Mouse (Mus musculus): ENCODE results near the gene Spem1. TPM values are rescaled to one million over a fixed set of nuclear protein-coding genes. Genes with fewer than 3 reads are reported as not detected.

Spem1 gene
- polyA plus RNA-seq, 1 experiment from 2014 or later: 0.35 TPM

DNA sequence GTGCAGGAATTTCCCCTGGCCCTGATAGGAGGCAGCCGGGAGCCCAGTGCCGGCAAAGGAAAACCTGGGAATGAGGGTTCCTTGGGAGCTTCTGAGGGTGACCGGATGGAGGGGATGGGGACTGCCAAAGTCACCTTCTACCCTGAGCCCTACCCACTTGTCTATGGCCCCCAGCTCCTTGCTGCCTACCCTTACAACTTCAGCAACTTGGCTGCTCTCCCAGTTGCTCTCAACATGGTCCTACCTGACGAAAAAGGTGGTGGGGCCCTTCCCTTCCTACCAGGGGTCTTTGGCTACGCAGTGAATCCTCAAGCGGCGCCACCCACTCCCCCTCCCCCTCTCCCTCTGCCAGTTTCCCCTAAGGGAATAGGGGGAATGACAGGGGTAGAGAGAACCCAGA lies 43.0 kb downstream of the Spem1 start:
- Histone ChIP-seq H3K27ac (ENCODE audit: low read depth, low read length) (no peak overlapping the region), H3K4me3 (ENCODE audit: low read length) (no peak overlapping the region), H3K4me1 (ENCODE audit: control insufficient read depth, insufficient read depth, low read depth, low read length) (no peaks in the 10 kb centered on the region), H3K27me3 (replicated peaks; ENCODE audit: control insufficient read depth, insufficient read depth, low read length) (no peaks in the 10 kb centered on the region), H3K9me3 (ENCODE audit: control insufficient read depth, low read length) (no peaks in the 10 kb centered on the region), H3K36me3 (ENCODE audit: control insufficient read depth, insufficient read depth, low read length) (peaks cover 12% of the 10 kb centered on the region), H3K4me2 (ENCODE audit: low read length) (no peak overlapping the region), H3K9ac (ENCODE audit: low read depth, low read length) (no peak overlapping the region)
- ATAC-seq: no peak
- 47% methylated on average over 7 of the region's 7 CpGs for WGBS

DNA sequence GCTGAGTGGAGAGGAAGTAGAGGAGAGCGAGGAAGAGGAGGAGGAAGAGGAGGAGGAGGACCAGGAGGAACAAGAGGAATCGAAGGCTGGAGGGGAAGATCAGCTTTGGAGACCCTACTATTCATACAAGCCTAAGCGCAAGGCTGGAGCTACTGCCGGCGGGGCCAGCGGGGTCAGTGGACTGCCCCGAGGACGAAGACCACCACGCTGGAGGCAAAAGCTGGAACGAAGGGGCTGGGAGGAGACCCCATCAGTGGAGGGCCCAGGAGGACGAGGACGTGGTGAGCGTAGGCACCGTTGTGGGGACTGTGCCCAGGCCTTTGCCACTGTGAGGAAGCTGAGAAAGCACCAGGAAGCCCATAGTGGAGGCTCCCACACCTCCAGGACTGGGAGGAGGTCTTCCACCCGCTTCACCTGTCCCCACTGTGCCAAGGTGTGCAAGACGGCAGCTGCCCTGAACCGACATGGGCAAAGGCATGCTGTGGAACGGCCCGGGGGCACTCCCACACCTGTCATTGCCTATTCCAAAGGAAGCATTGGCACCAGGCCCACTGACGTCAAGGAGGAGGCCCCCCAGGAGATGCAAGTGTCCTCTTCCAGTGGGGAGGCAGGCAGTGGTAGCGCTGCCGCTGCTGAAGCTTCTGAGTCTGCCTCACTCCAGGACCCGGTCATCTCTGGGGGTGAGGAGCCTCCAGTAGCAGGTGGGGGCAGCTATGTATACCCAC lies 43.6 kb downstream of the Spem1 start:
- H3K9me3 ChIP-seq (ENCODE audit: control insufficient read depth, low read length): no peaks in the 10 kb centered on the region
- WGBS: 62% methylated on average over 23 of the region's 23 CpGs
- no peak overlapping the region for H3K4me3 ChIP-seq (ENCODE audit: low read length)
- H3K4me2 ChIP-seq (ENCODE audit: low read length): no peak overlapping the region
- no peak overlapping the region for H3K27ac ChIP-seq (ENCODE audit: low read depth, low read length)
- H3K9ac ChIP-seq (ENCODE audit: low read depth, low read length): no peak overlapping the region
- H3K27me3 ChIP-seq (replicated peaks; ENCODE audit: control insufficient read depth, insufficient read depth, low read length): no peaks in the 10 kb centered on the region
- ATAC-seq: no peak
- peaks cover 12% of the 10 kb centered on the region for H3K36me3 ChIP-seq (ENCODE audit: control insufficient read depth, insufficient read depth, low read length)
- H3K4me1 ChIP-seq (ENCODE audit: control insufficient read depth, insufficient read depth, low read depth, low read length): no peaks in the 10 kb centered on the region

GRCm38 (mm10) chr11:69777504-69778257 lies 44.3 kb downstream of the Spem1 start:
- WGBS: 61% methylated on average over 26 of the region's 26 CpGs
- Histone ChIP-seq H3K9ac (ENCODE audit: low read depth, low read length) (no peak overlapping the region), H3K4me3 (ENCODE audit: low read length) (no peak overlapping the region)

GRCm38 (mm10) chr11:69776488-69776887 lies 45.5 kb downstream of the Spem1 start:
- no peaks in the 10 kb centered on the region for H3K27me3 ChIP-seq (replicated peaks; ENCODE audit: control insufficient read depth, insufficient read depth, low read length)
- no peak for ATAC-seq
- no peak overlapping the region for H3K4me3 ChIP-seq (ENCODE audit: low read length)
- WGBS: 88% methylated on average over 19 of the region's 20 CpGs
- peaks cover 12% of the 10 kb centered on the region for H3K36me3 ChIP-seq (ENCODE audit: control insufficient read depth, insufficient read depth, low read length)
- H3K9ac ChIP-seq (ENCODE audit: low read depth, low read length): no peak overlapping the region
- no peaks in the 10 kb centered on the region for H3K9me3 ChIP-seq (ENCODE audit: control insufficient read depth, low read length)
- no peaks in the 10 kb centered on the region for H3K4me1 ChIP-seq (ENCODE audit: control insufficient read depth, insufficient read depth, low read depth, low read length)
- H3K4me2 ChIP-seq (ENCODE audit: low read length): no peak overlapping the region
- no peak overlapping the region for H3K27ac ChIP-seq (ENCODE audit: low read depth, low read length)

More at GRCm38 (mm10) chr11:69777504-69778257, 44.3 kb downstream of the Spem1 start:
- no peaks in the 10 kb centered on the region for H3K4me1 ChIP-seq (ENCODE audit: control insufficient read depth, insufficient read depth, low read depth, low read length)
- no peaks in the 10 kb centered on the region for H3K27me3 ChIP-seq (replicated peaks; ENCODE audit: control insufficient read depth, insufficient read depth, low read length)
- no peak; the same call in 1 of the 2 replicates for ATAC-seq
- no peaks in the 10 kb centered on the region for H3K9me3 ChIP-seq (ENCODE audit: control insufficient read depth, low read length)
- H3K36me3 ChIP-seq (ENCODE audit: control insufficient read depth, insufficient read depth, low read length): peaks cover 12% of the 10 kb centered on the region
- H3K27ac ChIP-seq (ENCODE audit: low read depth, low read length): no peak overlapping the region
- H3K4me2 ChIP-seq (ENCODE audit: low read length): no peak overlapping the region

DNA sequence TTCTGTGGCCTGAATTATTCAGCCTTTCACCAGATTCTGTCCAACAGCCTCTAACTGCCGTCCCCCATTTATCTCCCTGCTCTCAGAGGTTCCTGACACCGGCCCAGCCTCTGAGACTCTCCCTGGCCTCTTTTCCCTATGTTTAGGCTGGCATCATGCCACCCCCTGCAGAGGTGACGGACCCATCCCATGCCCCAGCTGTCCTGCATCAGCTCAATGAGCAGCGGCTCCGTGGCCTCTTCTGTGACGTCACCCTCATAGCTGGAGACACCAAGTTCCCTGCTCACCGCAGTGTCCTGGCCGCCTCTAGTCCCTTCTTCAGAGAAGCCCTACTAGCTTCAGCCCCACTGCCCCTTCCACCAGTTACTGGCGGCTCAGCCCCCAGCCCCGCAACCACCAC lies 46.3 kb downstream of the Spem1 start:
- H3K4me1 ChIP-seq (ENCODE audit: control insufficient read depth, insufficient read depth, low read depth, low read length): no peaks in the 10 kb centered on the region
- H3K27ac ChIP-seq (ENCODE audit: low read depth, low read length): no peak overlapping the region
- peaks cover 12% of the 10 kb centered on the region for H3K36me3 ChIP-seq (ENCODE audit: control insufficient read depth, insufficient read depth, low read length)
- H3K4me2 ChIP-seq (ENCODE audit: low read length): no peak overlapping the region
- no peaks in the 10 kb centered on the region for H3K9me3 ChIP-seq (ENCODE audit: control insufficient read depth, low read length)
- no peak for ATAC-seq
- no peaks in the 10 kb centered on the region for H3K27me3 ChIP-seq (replicated peaks; ENCODE audit: control insufficient read depth, insufficient read depth, low read length)
- no peak overlapping the region for H3K9ac ChIP-seq (ENCODE audit: low read depth, low read length)
- 54% methylated on average over 10 of the region's 10 CpGs for WGBS
- no peak overlapping the region for H3K4me3 ChIP-seq (ENCODE audit: low read length)

GRCm38 (mm10) chr11:69774961-69775360 lies 47.0 kb downstream of the Spem1 start:
- H3K9ac ChIP-seq (ENCODE audit: low read depth, low read length): 0 out of 2 replicates have a peak overlapping the region, but pooled peaks have one; percentile 18
- H3K36me3 ChIP-seq (ENCODE audit: control insufficient read depth, insufficient read depth, low read length): peaks cover 12% of the 10 kb centered on the region
- WGBS: 61% methylated on average over 5 of the region's 5 CpGs
- H3K4me2 ChIP-seq (ENCODE audit: low read length): no peak overlapping the region
- H3K4me3 ChIP-seq (ENCODE audit: low read length): no peak overlapping the region
- no peaks in the 10 kb centered on the region for H3K9me3 ChIP-seq (ENCODE audit: control insufficient read depth, low read length)
- no peaks in the 10 kb centered on the region for H3K27me3 ChIP-seq (replicated peaks; ENCODE audit: control insufficient read depth, insufficient read depth, low read length)
- no peak overlapping the region for H3K27ac ChIP-seq (ENCODE audit: low read depth, low read length)
- ATAC-seq: no peak
- no peaks in the 10 kb centered on the region for H3K4me1 ChIP-seq (ENCODE audit: control insufficient read depth, insufficient read depth, low read depth, low read length)

Other genes starting within 250 kb of the Spem1 start
- gene Wrap53, start 241.9 kb downstream of the Spem1 start, polyA plus RNA-seq (2015; fragmentation: Nextera tagmentation; extraction: Ambion mirVana): 18.2 and 20.1 TPM in 2 replicates
- gene Trp53, start 241.8 kb downstream of the Spem1 start, polyA plus RNA-seq (2015; fragmentation: Nextera tagmentation; extraction: Ambion mirVana): 47.9 and 57.9 TPM in 2 replicates
- 105 and 117 TPM in 2 replicates for gene Atp1b2, start 216.2 kb downstream of the Spem1 start, polyA plus RNA-seq (2015; fragmentation: Nextera tagmentation; extraction: Ambion mirVana)
- gene Shbg, start 204.3 kb downstream of the Spem1 start, polyA plus RNA-seq (2015; fragmentation: Nextera tagmentation; extraction: Ambion mirVana): not detected in 2 replicates
- gene Sat2, start 200.2 kb downstream of the Spem1 start, polyA plus RNA-seq (2015; fragmentation: Nextera tagmentation; extraction: Ambion mirVana): 22.6 and 26.2 TPM in 2 replicates
- 32.1 and 34.6 TPM in 2 replicates for gene Fxr2, start 189.2 kb downstream of the Spem1 start, polyA plus RNA-seq (2015; fragmentation: Nextera tagmentation; extraction: Ambion mirVana)
- gene Sox15, start 166.9 kb downstream of the Spem1 start, polyA plus RNA-seq (2015; fragmentation: Nextera tagmentation; extraction: Ambion mirVana): not detected in 2 replicates
- gene Mpdu1, start 159.5 kb downstream of the Spem1 start, polyA plus RNA-seq (2015; fragmentation: Nextera tagmentation; extraction: Ambion mirVana): 104 and 112 TPM in 2 replicates
- gene Cd68, start 156.0 kb downstream of the Spem1 start, polyA plus RNA-seq (2015; fragmentation: Nextera tagmentation; extraction: Ambion mirVana): 10.2 and 11.5 TPM in 2 replicates
- gene Eif4a1, start 149.8 kb downstream of the Spem1 start, polyA plus RNA-seq (2015; fragmentation: Nextera tagmentation; extraction: Ambion mirVana): 382 and 471 TPM in 2 replicates
- 89.8 and 104 TPM in 2 replicates for gene Senp3, start 140.1 kb downstream of the Spem1 start, polyA plus RNA-seq (2015; fragmentation: Nextera tagmentation; extraction: Ambion mirVana)
- 0.53 and 0.77 TPM in 2 replicates for gene Tnfsf13, start 136.4 kb downstream of the Spem1 start, polyA plus RNA-seq (2015; fragmentation: Nextera tagmentation; extraction: Ambion mirVana)
- 4.4 and 5.6 TPM in 2 replicates for gene Tnfsf12, start 126.3 kb downstream of the Spem1 start, polyA plus RNA-seq (2015; fragmentation: Nextera tagmentation; extraction: Ambion mirVana)
- 1.6 and 2.0 TPM in 2 replicates for gene Tnfsfm13, start 126.1 kb downstream of the Spem1 start, polyA plus RNA-seq (2015; fragmentation: Nextera tagmentation; extraction: Ambion mirVana)
- gene Polr2a, start 63.5 kb downstream of the Spem1 start, polyA plus RNA-seq (2015; fragmentation: Nextera tagmentation; extraction: Ambion mirVana): 12.1 and 14.9 TPM in 2 replicates
- gene Slc35g3, start 60.2 kb downstream of the Spem1 start, polyA plus RNA-seq (2015; fragmentation: Nextera tagmentation; extraction: Ambion mirVana): 0.41 and 0.87 TPM in 2 replicates
- 5.8 and 6.2 TPM in 2 replicates for gene Zbtb4, start 56.3 kb downstream of the Spem1 start, polyA plus RNA-seq (2015; fragmentation: Nextera tagmentation; extraction: Ambion mirVana)
- 1.4 and 2.9 TPM in 2 replicates for gene Chrnb1, start 26.2 kb downstream of the Spem1 start, polyA plus RNA-seq (2015; fragmentation: Nextera tagmentation; extraction: Ambion mirVana)
- 6.7 and 7.2 TPM in 2 replicates for gene Fgf11, start 20.3 kb downstream of the Spem1 start, polyA plus RNA-seq (2015; fragmentation: Nextera tagmentation; extraction: Ambion mirVana)
- 1.3 and 1.6 TPM in 2 replicates for gene Tmem102, start 16.6 kb downstream of the Spem1 start, polyA plus RNA-seq (2015; fragmentation: Nextera tagmentation; extraction: Ambion mirVana)
- not detected in 2 replicates for gene Gm39566, start 6.9 kb downstream of the Spem1 start, polyA plus RNA-seq (2015; fragmentation: Nextera tagmentation; extraction: Ambion mirVana)
- not detected in 2 replicates for gene Spem2, start 3.7 kb downstream of the Spem1 start, polyA plus RNA-seq (2015; fragmentation: Nextera tagmentation; extraction: Ambion mirVana)
- 19.1 and 22.4 TPM in 2 replicates for gene Nlgn2, start 15.6 kb upstream of the Spem1 start, polyA plus RNA-seq (2015; fragmentation: Nextera tagmentation; extraction: Ambion mirVana)
- 341 and 379 TPM in 2 replicates for gene Tmem256, start 16.3 kb upstream of the Spem1 start, polyA plus RNA-seq (2015; fragmentation: Nextera tagmentation; extraction: Ambion mirVana)
- 37.3 and 48.6 TPM in 2 replicates for gene Plscr3, start 24.2 kb upstream of the Spem1 start, polyA plus RNA-seq (2015; fragmentation: Nextera tagmentation; extraction: Ambion mirVana)
- gene Tnk1, start 36.5 kb upstream of the Spem1 start, polyA plus RNA-seq (2015; fragmentation: Nextera tagmentation; extraction: Ambion mirVana): 0.10 and 0.13 TPM in 2 replicates
- not detected in 2 replicates for gene Tmem95, start 55.8 kb upstream of the Spem1 start, polyA plus RNA-seq (2015; fragmentation: Nextera tagmentation; extraction: Ambion mirVana)
- 2.2 and 3.2 TPM in 2 replicates for gene Kctd11, start 59.2 kb upstream of the Spem1 start, polyA plus RNA-seq (2015; fragmentation: Nextera tagmentation; extraction: Ambion mirVana)
- gene Acap1, start 73.4 kb upstream of the Spem1 start, polyA plus RNA-seq (2015; fragmentation: Nextera tagmentation; extraction: Ambion mirVana): 0.13 and 0.25 TPM in 2 replicates
- gene 2810408A11Rik, start 78.8 kb upstream of the Spem1 start, polyA plus RNA-seq (2015; fragmentation: Nextera tagmentation; extraction: Ambion mirVana): 5.5 and 6.3 TPM in 2 replicates
- gene Neurl4, start 78.9 kb upstream of the Spem1 start, polyA plus RNA-seq (2015; fragmentation: Nextera tagmentation; extraction: Ambion mirVana): 17.8 and 19.0 TPM in 2 replicates
- 55.2 and 65.7 TPM in 2 replicates for gene Gps2, start 91.7 kb upstream of the Spem1 start, polyA plus RNA-seq (2015; fragmentation: Nextera tagmentation; extraction: Ambion mirVana)
- 1,120 and 1,123 TPM in 2 replicates for gene Eif5a, start 99.8 kb upstream of the Spem1 start, polyA plus RNA-seq (2015; fragmentation: Nextera tagmentation; extraction: Ambion mirVana)
- 5.7 and 6.2 TPM in 2 replicates for gene Ybx2, start 113.6 kb upstream of the Spem1 start, polyA plus RNA-seq (2015; fragmentation: Nextera tagmentation; extraction: Ambion mirVana)
- 4.7 and 5.8 TPM in 2 replicates for gene Slc2a4, start 126.0 kb upstream of the Spem1 start, polyA plus RNA-seq (2015; fragmentation: Nextera tagmentation; extraction: Ambion mirVana)
- gene Cldn7, start 142.6 kb upstream of the Spem1 start, polyA plus RNA-seq (2015; fragmentation: Nextera tagmentation; extraction: Ambion mirVana): 0.17 and 0.33 TPM in 2 replicates
- gene Ctdnep1, start 159.0 kb upstream of the Spem1 start, polyA plus RNA-seq (2015; fragmentation: Nextera tagmentation; extraction: Ambion mirVana): 26.9 and 27.4 TPM in 2 replicates
- gene Elp5, start 160.3 kb upstream of the Spem1 start, polyA plus RNA-seq (2015; fragmentation: Nextera tagmentation; extraction: Ambion mirVana): 168 and 188 TPM in 2 replicates
- 576 and 581 TPM in 2 replicates for gene Gabarap, start 169.0 kb upstream of the Spem1 start, polyA plus RNA-seq (2015; fragmentation: Nextera tagmentation; extraction: Ambion mirVana)
- 54.2 and 55.4 TPM in 2 replicates for gene Phf23, start 173.6 kb upstream of the Spem1 start, polyA plus RNA-seq (2015; fragmentation: Nextera tagmentation; extraction: Ambion mirVana)
- gene Dvl2, start 178.4 kb upstream of the Spem1 start, polyA plus RNA-seq (2015; fragmentation: Nextera tagmentation; extraction: Ambion mirVana): 21.0 and 25.4 TPM in 2 replicates
- gene Acadvl, start 193.2 kb upstream of the Spem1 start, polyA plus RNA-seq (2015; fragmentation: Nextera tagmentation; extraction: Ambion mirVana): 66.6 and 69.1 TPM in 2 replicates
- 23.1 and 23.4 TPM in 2 replicates for gene Dlg4, start 194.8 kb upstream of the Spem1 start, polyA plus RNA-seq (2015; fragmentation: Nextera tagmentation; extraction: Ambion mirVana)
- 3.9 and 4.4 TPM in 2 replicates for gene Asgr1, start 231.9 kb upstream of the Spem1 start, polyA plus RNA-seq (2015; fragmentation: Nextera tagmentation; extraction: Ambion mirVana)